Mouse (Mus musculus) erythroblast, embryonic 14.5 days (primary cell): Measurements from ENCODE around the gene Mta1. TPM values are rescaled to one million over a fixed set of nuclear protein-coding genes. Genes with fewer than 3 reads are reported as not detected.

ENCODE experiments used
- H3K27me3 ChIP-seq: 2 replicates; pipeline ENCODE4 v1.6.1; 2012; ENCODE audit warnings: inconsistent platforms; ENCODE audit not compliant: control insufficient read depth
- H3K36me3 ChIP-seq: 2 replicates; pipeline ENCODE4 v1.6.1; 2012; ENCODE audit warnings: mild to moderate bottlenecking, inconsistent platforms; ENCODE audit not compliant: control insufficient read depth
- H3K4me1 ChIP-seq: 2 replicates; pipeline ENCODE4 v1.6.1; 2012; ENCODE audit warnings: inconsistent platforms; ENCODE audit not compliant: control insufficient read depth
- H3K4me3 ChIP-seq: replicated peaks from 2 replicates; pipeline ENCODE3; 2012; ENCODE audit warnings: moderate library complexity, mild to moderate bottlenecking, inconsistent platforms
- H3K9me3 ChIP-seq: 2 replicates; pipeline ENCODE4 v1.6.1; 2012; ENCODE audit warnings: low read length, inconsistent platforms, mixed read lengths; ENCODE audit not compliant: control insufficient read depth
- GATA1 ChIP-seq: IDR thresholded peaks from 2 replicates; pipeline ENCODE4 v1.6.1; 2012; ENCODE audit warnings: low read length, inconsistent platforms, mixed read lengths
- TAL1 ChIP-seq: IDR thresholded peaks from 3 replicates; pipeline ENCODE4 v1.6.1; 2012; ENCODE audit warnings: low read length, inconsistent platforms, mixed read lengths
- polyA plus RNA-seq: library from polyadenylated mRNA; stranded (reverse); fragments of >175 nt; gene quantifications from 2 replicates; pipeline ENCODE4 v1.2.3, GENCODE M21; 2012

Mta1 gene
- polyA plus RNA-seq, 1 experiment, result 18.5 TPM

- no peaks in the 10 kb centered on the region for H3K36me3 ChIP-seq
- no peak for TF ChIP-seq TAL1
- no peak for TF ChIP-seq GATA1
- peaks cover 45% of the 10 kb centered on the region for H3K27me3 ChIP-seq
- H3K9me3 ChIP-seq, result peaks cover 9% of the 10 kb centered on the region
- peaks cover 6% of the 10 kb centered on the region for H3K4me1 ChIP-seq
- H3K4me3 ChIP-seq, result no peak overlapping the region
Measured at GRCm38 (mm10) chr12:113184945-113185344, 86.9 kb downstream of the Mta1 start.

- peaks cover 6% of the 10 kb centered on the region for H3K4me1 ChIP-seq
- peaks cover 45% of the 10 kb centered on the region for H3K27me3 ChIP-seq
- no peak within 1 kb of the TSS for H3K4me3 ChIP-seq
- H3K9me3 ChIP-seq, result peaks cover 9% of the 10 kb centered on the region
- TF ChIP-seq TAL1, result no peak
- TF ChIP-seq GATA1, result no peak
- H3K36me3 ChIP-seq, result no peaks in the 10 kb centered on the region
Measured at GRCm38 (mm10) chr12:113185442-113186291, 87.6 kb downstream of the Mta1 start, which contains the start of gene Tmem121. Tmem121 (plus strand) TSS chr12:113185930.

- Histone ChIP-seq H3K9me3 (peaks cover 9% of the 10 kb centered on the region), H3K4me3 (no peak overlapping the region), H3K27me3 (peaks cover 45% of the 10 kb centered on the region), H3K4me1 (peaks cover 6% of the 10 kb centered on the region), H3K36me3 (no peaks in the 10 kb centered on the region)
- no peak for TF ChIP-seq GATA1
- TF ChIP-seq TAL1, result no peak
Measured at GRCm38 (mm10) chr12:113186326-113187010, 88.4 kb downstream of the Mta1 start.

Other genes starting within 250 kb of the Mta1 start
- 0.01 TPM in 1 of 2 replicates, not detected in the other for gene Gpr132, start 230.1 kb upstream of the Mta1 start, polyA plus RNA-seq
- gene Jag2, start 168.5 kb upstream of the Mta1 start, polyA plus RNA-seq, result 0.03 TPM in 1 of 2 replicates, not detected in the other
- gene Nudt14, start 156.2 kb upstream of the Mta1 start, polyA plus RNA-seq, result 0.86 and 0.87 TPM in 2 replicates
- gene Btbd6, start 121.8 kb upstream of the Mta1 start, polyA plus RNA-seq, result 1.5 and 2.6 TPM in 2 replicates
- gene Brf1, start 97.6 kb upstream of the Mta1 start, polyA plus RNA-seq, result 3.0 and 3.6 TPM in 2 replicates
- 2.6 and 2.8 TPM in 2 replicates for gene Pacs2, start 83.8 kb upstream of the Mta1 start, polyA plus RNA-seq
- gene Tex22, start 23.8 kb upstream of the Mta1 start, polyA plus RNA-seq, result not detected in 2 replicates
- 12.2 and 14.5 TPM in 2 replicates for gene Crip2, start 42.0 kb downstream of the Mta1 start, polyA plus RNA-seq
- 2.8 and 3.3 TPM in 2 replicates for gene Crip1, start 48.0 kb downstream of the Mta1 start, polyA plus RNA-seq
- 2.3 and 2.9 TPM in 2 replicates for gene Tedc1, start 58.1 kb downstream of the Mta1 start, polyA plus RNA-seq
- not detected in 2 replicates for gene Tmem121, start 87.7 kb downstream of the Mta1 start, polyA plus RNA-seq